Mouse (Mus musculus) CH12.LX (cell line): ENCODE measurements around the gene Scamp1. TPM values are rescaled to one million over a fixed set of nuclear protein-coding genes. Genes with fewer than 3 reads are reported as not detected.
A peak's percentile ranks its signal among the peaks of the same experiment; 100 is the strongest.

Experiments
- DNase-seq: peaks from one replicate; pipeline ENCODE4 v3.0.0-alpha.2; 2013; ENCODE audit errors: extremely low read depth
- H3K27ac ChIP-seq: 2 replicates; pipeline ENCODE4 v1.5.1; 2012; ENCODE audit warnings: low read depth, mild to moderate bottlenecking, control low read depth, moderate library complexity; ENCODE audit not compliant: insufficient read depth
- H3K27me3 ChIP-seq: replicated peaks from 2 replicates; pipeline ENCODE3; 2012; ENCODE audit warnings: inconsistent platforms
- H3K36me3 ChIP-seq, 2 experiments: replicated peaks in 1 of 2; 2 replicates each; pipeline versions ENCODE3 to v1.6.1; 2012; ENCODE audit warnings: inconsistent platforms in 1 of 2, low read length in 1 of 2, mild to moderate bottlenecking in 1 of 2, mixed read lengths in 1 of 2, moderate library complexity in 1 of 2; ENCODE audit not compliant: control insufficient read depth in 1 of 2, insufficient read depth in 1 of 2
- H3K4me1 ChIP-seq, 2 experiments: 2 replicates each; pipeline ENCODE4 v1.6.1; 2012; ENCODE audit warnings: inconsistent platforms in 1 of 2, moderate library complexity in 1 of 2; ENCODE audit not compliant: insufficient read depth in 2 of 2, control insufficient read depth in 1 of 2
- H3K4me2 ChIP-seq: 2 replicates; pipeline ENCODE4 v1.6.1; 2012; ENCODE audit warnings: low read depth, mild to moderate bottlenecking, control low read depth; ENCODE audit not compliant: poor library complexity, insufficient read depth, severe bottlenecking
- H3K4me3 ChIP-seq, 3 experiments: fragments of 150-350 bp in 1 of 3; sonication (generic) in 1 of 3; replicated peaks in 1 of 3; 2 replicates each; pipeline versions ENCODE3 to v1.5.1; 2011 to 2012; ENCODE audit warnings: low read depth in 2 of 3, low read length in 2 of 3, mild to moderate bottlenecking in 2 of 3, moderate library complexity in 2 of 3, control low read depth in 1 of 3, improper control_type of control experiment in 1 of 3, inconsistent platforms in 1 of 3, mixed read lengths in 1 of 3; ENCODE audit not compliant: poor library complexity in 1 of 3
- H3K79me2 ChIP-seq: replicated peaks from 2 replicates; pipeline ENCODE4 v1.6.1; 2012; ENCODE audit warnings: mild to moderate bottlenecking, moderate library complexity; ENCODE audit not compliant: control insufficient read depth, poor library complexity, insufficient read depth, severe bottlenecking; ENCODE audit errors: extremely low read depth
- H3K9ac ChIP-seq: 2 replicates; pipeline ENCODE4 v1.6.1; 2012; ENCODE audit warnings: low read depth, mild to moderate bottlenecking, control low read depth, moderate library complexity; ENCODE audit not compliant: insufficient read depth
- H3K9me3 ChIP-seq: replicated peaks from 2 replicates; pipeline ENCODE3; 2012; ENCODE audit warnings: low read length, inconsistent platforms, mixed read lengths
- BHLHE40 ChIP-seq: IDR thresholded peaks from 2 replicates; pipeline ENCODE4 v1.6.1; 2011; ENCODE audit warnings: mild to moderate bottlenecking, low read depth, low read length, improper control_type of control experiment
- CHD1 ChIP-seq: IDR thresholded peaks from 2 replicates; pipeline ENCODE4 v1.6.1; 2012; ENCODE audit warnings: low read depth, low read length, improper control_type of control experiment, inconsistent platforms
- CHD2 ChIP-seq: IDR thresholded peaks from 2 replicates; pipeline ENCODE4 v1.6.1; 2011; ENCODE audit warnings: low read length, improper control_type of control experiment
- EP300 ChIP-seq: IDR thresholded peaks from 2 replicates; pipeline ENCODE4 v1.6.1; 2011; ENCODE audit warnings: low read length, improper control_type of control experiment
- JUND ChIP-seq: conservative IDR thresholded peaks from 2 replicates; pipeline ENCODE4 v1.6.1; 2011; ENCODE audit warnings: low read depth, low read length, improper control_type of control experiment
- MAX ChIP-seq: IDR thresholded peaks from 2 replicates; pipeline ENCODE4 v1.6.1; 2011; ENCODE audit warnings: low read length, improper control_type of control experiment
- MAZ ChIP-seq: IDR thresholded peaks from 2 replicates; pipeline ENCODE4 v1.6.1; 2012; ENCODE audit warnings: low read depth, mild to moderate bottlenecking, inconsistent platforms, low read length, improper control_type of control experiment, moderate library complexity
- MYC ChIP-seq: IDR thresholded peaks from 2 replicates; pipeline ENCODE4 v1.6.1; 2011; ENCODE audit warnings: low read depth, mild to moderate bottlenecking, improper control_type of control experiment, low read length
- NELFE ChIP-seq: IDR thresholded peaks from 2 replicates; pipeline ENCODE4 v1.6.1; 2011; ENCODE audit warnings: low read depth, low read length, improper control_type of control experiment
- SIN3A ChIP-seq: IDR thresholded peaks from 2 replicates; pipeline ENCODE4 v1.6.1; 2012; ENCODE audit warnings: low read length, improper control_type of control experiment, inconsistent platforms
- USF1 ChIP-seq: IDR thresholded peaks from 2 replicates; pipeline ENCODE4 v1.6.1; 2014; ENCODE audit warnings: low read depth, mild to moderate bottlenecking, inconsistent platforms, low read length, improper control_type of control experiment
- USF2 ChIP-seq: conservative IDR thresholded peaks from 2 replicates; pipeline ENCODE4 v1.6.1; 2011; ENCODE audit warnings: low read depth, low read length, improper control_type of control experiment
- ZMIZ1 ChIP-seq: IDR thresholded peaks from 2 replicates; pipeline ENCODE4 v1.6.1; 2012; ENCODE audit warnings: low read depth, mild to moderate bottlenecking, inconsistent platforms, low read length, improper control_type of control experiment
- ZNF384 ChIP-seq: IDR thresholded peaks from 2 replicates; pipeline ENCODE4 v1.6.1; 2012; ENCODE audit warnings: low read depth, low read length, improper control_type of control experiment, inconsistent platforms
- dilution Hi-C: fragments of 300-500 bp; cut with MboI; formaldehyde crosslinking; loops from 2 replicates; pipeline ENCODE4 v1.14.3; 2020; ENCODE audit warnings: low sequenced_read_pairs; ENCODE audit not compliant: extremely low pct_unique_long_range_greater_than_20kb, extremely low pct_ligation_motif_present
- in situ Hi-C: fragments of 300-500 bp; cut with MboI; formaldehyde crosslinking; loops from 3 replicates; pipeline ENCODE4 v1.14.3; 2019; ENCODE audit warnings: low sequenced_read_pairs, low pct_ligation_motif_present, low pct_unique_long_range_greater_than_20kb, mixed read lengths
- polyA plus RNA-seq: library from polyadenylated mRNA; unstranded; fragments of >175 nt; gene quantifications from 2 replicates; pipeline ENCODE4 v1.2.1, GENCODE M21; 2012; ENCODE audit warnings: low read depth; ENCODE audit not compliant: insufficient read length
- total RNA-seq, 2 experiments: library from RNA; depleted of rRNA; stranded (reverse); fragments of 300-350 nt in 1 of 2; fragments of >200 nt in 1 of 2; gene quantifications; 2 replicates each; pipeline ENCODE4 v1.2.3; 2012 to 2014

The Scamp1 gene
- total and polyA plus RNA-seq, 3 experiments, result not detected

- no peak for TF ChIP-seq NELFE
- no peak for TF ChIP-seq BHLHE40
- no peak for TF ChIP-seq USF2
- TF ChIP-seq USF1, result no peak
- no peak for TF ChIP-seq ZMIZ1
- H3K4me2 ChIP-seq, result 0 out of 2 replicates have a peak overlapping the region, but pooled peaks have one; percentile 10
- no peak overlapping the region for H3K27ac ChIP-seq
- peak overlapping the region in 2 of 3 experiments; percentile 1 to 2 for H3K4me3 ChIP-seq
- no peaks in the 10 kb centered on the region for H3K79me2 ChIP-seq
- peaks cover 0 to 6% of the 10 kb centered on the region in 2 experiments; a peak in 1 of 4 replicates for H3K4me1 ChIP-seq
- no peaks in the 10 kb centered on the region for H3K27me3 ChIP-seq
- no peak overlapping the region for H3K9ac ChIP-seq
- in situ Hi-C loops (no loop called here), dilution Hi-C loops (no loop called here)
- no peaks in the 10 kb centered on the region for H3K9me3 ChIP-seq
- no peak for DNase-seq
- H3K36me3 ChIP-seq, result no peaks in the 10 kb centered on the region
Measured at GRCm38 (mm10) chr13:94306968-94307289, 21.3 kb upstream of the Scamp1 start.

- 0 out of 2 replicates have a peak overlapping the region, but pooled peaks have one; percentile 10 for H3K4me2 ChIP-seq
- in situ Hi-C loops, result no loop called here
- peak overlapping the region in 1 of 3 experiments; percentile 2 for H3K4me3 ChIP-seq
- no peak for TF ChIP-seq MAZ
- TF ChIP-seq ZNF384, result no peak
- TF ChIP-seq EP300, result no peak
- no peak for TF ChIP-seq CHD1
- no peak for TF ChIP-seq BHLHE40
- TF ChIP-seq CHD2, result no peak
- TF ChIP-seq USF1, result no peak
- no peak for TF ChIP-seq MYC
- TF ChIP-seq MAX, result no peak
- TF ChIP-seq SIN3A, result no peak
- TF ChIP-seq JUND, result no peak
- H3K36me3 ChIP-seq, result no peaks in the 10 kb centered on the region
- no peaks in the 10 kb centered on the region for H3K9me3 ChIP-seq
- dilution Hi-C loops, result no loop called here
- no peaks in the 10 kb centered on the region for H3K27me3 ChIP-seq
- no peak overlapping the region for H3K9ac ChIP-seq
- H3K27ac ChIP-seq, result no peak overlapping the region
- H3K4me1 ChIP-seq, result peaks cover 0 to 6% of the 10 kb centered on the region in 2 experiments; a peak in 1 of 4 replicates
- no peaks in the 10 kb centered on the region for H3K79me2 ChIP-seq
- DNase-seq, result peak; percentile 21
Measured at GRCm38 (mm10) chr13:94306277-94306967, 20.8 kb upstream of the Scamp1 start.
